Mouse (Mus musculus) liver, embryonic 15.5 days (tissue): Measurements from ENCODE around the gene Rrp7a. TPM values are rescaled to one million over a fixed set of nuclear protein-coding genes. Genes with fewer than 3 reads are reported as not detected.

Source experiments
- ATAC-seq: fragments of 200-750 bp; cut with Nextera tagmentation; 2 replicates; pipeline ENCODE4 v1.8.0; 2017; ENCODE audit warnings: moderate number of reproducible peaks, mild to moderate bottlenecking, moderate library complexity; ENCODE audit not compliant: insufficient read depth
- H3K27ac ChIP-seq: fragments of 300-500 bp; sonication (generic); replicated peaks from 2 replicates; pipeline ENCODE4 v1.5.1; 2015; ENCODE audit warnings: mild to moderate bottlenecking, inconsistent platforms
- H3K27me3 ChIP-seq: fragments of 300-500 bp; sonication (generic); 2 replicates; pipeline ENCODE4 v1.6.1; 2015; ENCODE audit warnings: mild to moderate bottlenecking, inconsistent platforms
- H3K36me3 ChIP-seq: fragments of 300-500 bp; sonication (generic); replicated peaks from 2 replicates; pipeline ENCODE4 v1.6.1; 2015; ENCODE audit warnings: moderate library complexity, mild to moderate bottlenecking, inconsistent platforms
- H3K4me1 ChIP-seq: fragments of 300-500 bp; sonication (generic); replicated peaks from 2 replicates; pipeline ENCODE4 v1.6.1; 2015; ENCODE audit warnings: inconsistent platforms
- H3K4me2 ChIP-seq: fragments of 300-500 bp; sonication (generic); 2 replicates; pipeline ENCODE4 v1.6.1; 2015; ENCODE audit warnings: moderate library complexity, mild to moderate bottlenecking, inconsistent platforms
- H3K4me3 ChIP-seq: fragments of 300-500 bp; sonication (generic); replicated peaks from 2 replicates; pipeline ENCODE4 v1.5.1; 2015; ENCODE audit warnings: mild to moderate bottlenecking, inconsistent platforms
- H3K9ac ChIP-seq: fragments of 300-500 bp; sonication (generic); 2 replicates; pipeline ENCODE4 v1.6.1; 2015; ENCODE audit warnings: moderate library complexity, mild to moderate bottlenecking, inconsistent platforms
- H3K9me3 ChIP-seq: fragments of 300-500 bp; sonication (generic); replicated peaks from 2 replicates; pipeline ENCODE4 v1.6.1; 2016; ENCODE audit warnings: inconsistent platforms
- WGBS: fragments of 180-500 bp; shearing (Covaris S2); methylation state at CpG from one replicate; pipeline ENCODE4 v1.1.7; 2015; ENCODE audit warnings: mixed read lengths; ENCODE audit not compliant: insufficient replicate concordance; 5-methylcytosine and 5-hydroxymethylcytosine counted together
- polyA plus RNA-seq: library from polyadenylated mRNA; unstranded; fragments of >200 nt; fragmentation: Nextera tagmentation; extraction: Ambion mirVana; gene quantifications from 2 replicates; pipeline ENCODE4 v1.2.1, GENCODE M21; 2015

Rrp7a gene
- polyA plus RNA-seq, 1 experiment from 2014 or later = 22.0 TPM

DNA sequence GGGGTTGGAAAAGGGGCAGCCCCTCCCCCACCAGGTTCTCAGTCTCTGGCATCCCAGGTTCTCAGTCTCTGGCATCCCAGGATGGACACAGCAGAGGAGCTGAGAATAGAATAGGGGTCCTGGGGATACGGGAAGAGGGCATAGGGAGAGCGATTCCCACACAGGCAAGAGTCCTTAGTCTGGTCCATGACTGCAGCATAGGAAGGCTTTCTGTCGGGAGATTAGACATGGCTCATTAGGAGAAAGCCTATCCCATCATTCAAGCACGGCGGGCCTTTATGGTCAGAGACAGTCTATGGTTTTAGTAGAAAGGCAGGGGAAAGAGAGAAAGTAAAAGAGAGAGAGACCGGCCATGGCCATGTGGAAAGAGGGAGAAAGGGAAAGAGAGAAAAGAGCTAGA, 14.8 kb downstream of the Rrp7a start:
- no peak overlapping the region for H3K9ac ChIP-seq
- no peaks in the 10 kb centered on the region for H3K36me3 ChIP-seq
- 75% methylated on average over 6 of the region's 6 CpGs for WGBS
- H3K4me1 ChIP-seq = peaks cover 2% of the 10 kb centered on the region; the same call in 1 of the 2 replicates
- ATAC-seq = no peak
- no peak overlapping the region for H3K4me3 ChIP-seq
- no peaks in the 10 kb centered on the region for H3K9me3 ChIP-seq
- H3K4me2 ChIP-seq = no peak overlapping the region
- no peaks in the 10 kb centered on the region for H3K27me3 ChIP-seq
- no peak overlapping the region for H3K27ac ChIP-seq

DNA sequence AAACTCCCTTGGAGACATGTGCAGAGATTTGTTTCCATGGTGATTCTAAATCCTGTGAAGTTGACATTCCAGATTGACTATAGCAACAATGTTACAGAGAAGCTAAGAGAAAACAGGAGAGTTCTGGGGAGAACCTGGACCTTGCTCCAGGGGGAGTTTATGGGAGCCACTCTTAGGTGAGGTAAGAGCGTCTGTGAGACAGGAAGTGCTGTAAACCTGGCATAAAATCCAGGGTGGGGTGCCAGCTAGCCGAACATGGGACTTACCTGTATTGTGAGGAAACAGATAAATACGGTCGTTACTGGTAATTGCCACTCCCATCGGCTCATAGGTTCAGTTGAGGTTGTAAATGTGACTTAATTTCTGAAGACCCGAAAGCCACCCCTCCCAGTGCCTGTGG, 16.2 kb downstream of the Rrp7a start:
- H3K27ac ChIP-seq = no peak overlapping the region
- H3K27me3 ChIP-seq = no peaks in the 10 kb centered on the region
- no peaks in the 10 kb centered on the region for H3K9me3 ChIP-seq
- H3K36me3 ChIP-seq = no peaks in the 10 kb centered on the region
- H3K4me3 ChIP-seq = no peak overlapping the region
- WGBS = 71% methylated on average over 6 of the region's 6 CpGs
- ATAC-seq = no peak
- no peak overlapping the region for H3K4me2 ChIP-seq
- no peaks in the 10 kb centered on the region for H3K4me1 ChIP-seq
- no peak overlapping the region for H3K9ac ChIP-seq

DNA sequence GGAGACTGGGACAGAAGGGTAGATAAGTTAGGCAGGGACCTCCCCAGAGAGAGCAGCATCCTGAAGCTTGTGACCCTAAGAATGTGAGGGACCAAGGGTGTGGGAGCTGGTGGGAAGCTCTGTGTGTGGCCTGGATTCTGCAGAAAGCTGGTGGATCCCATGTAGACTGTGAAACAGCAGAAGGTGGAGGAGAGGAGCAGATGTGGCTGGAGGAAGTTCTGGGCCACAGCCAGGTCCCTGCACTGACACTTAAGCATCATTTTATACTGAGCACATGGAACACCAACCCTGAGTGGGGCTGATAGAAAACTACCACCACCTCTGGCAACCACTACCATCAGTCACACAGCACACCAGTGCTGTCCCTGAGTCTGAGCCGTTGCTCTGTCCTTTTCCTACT, 19.5 kb downstream of the Rrp7a start:
- no peaks in the 10 kb centered on the region for H3K9me3 ChIP-seq
- H3K4me1 ChIP-seq = peaks cover 17% of the 10 kb centered on the region
- H3K36me3 ChIP-seq = no peaks in the 10 kb centered on the region
- WGBS = 59% methylated on average over 1 of the region's 1 CpGs
- H3K27me3 ChIP-seq = peaks cover 14% of the 10 kb centered on the region
- ATAC-seq = no peak
- H3K27ac ChIP-seq = no peak overlapping the region
- H3K4me2 ChIP-seq = no peak overlapping the region
- H3K4me3 ChIP-seq = no peak overlapping the region
- H3K9ac ChIP-seq = no peak overlapping the region

DNA sequence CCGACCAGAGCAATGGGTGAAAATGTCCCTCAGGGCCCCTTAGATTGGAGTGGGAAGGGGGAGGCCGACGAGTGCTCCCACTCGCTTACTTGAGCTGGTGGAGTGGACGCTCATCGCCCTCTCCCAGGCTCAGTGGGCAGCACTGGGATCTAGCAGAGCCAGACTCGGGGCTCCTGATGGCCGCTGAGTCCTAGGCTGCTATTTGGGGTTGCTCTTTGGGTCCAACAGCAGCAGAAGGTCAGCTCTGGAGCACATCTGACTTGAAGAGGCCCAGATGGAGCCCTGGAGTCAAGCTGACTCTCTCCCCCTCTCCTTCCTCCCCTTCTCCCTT, 22.3 kb downstream of the Rrp7a start:
- WGBS = under 1% methylated on average over 8 of the region's 8 CpGs
- Histone ChIP-seq H3K9me3 (no peaks in the 10 kb centered on the region), H3K27ac (peak overlapping the region; percentile 64), H3K4me2 (peak overlapping the region; percentile 90), H3K27me3 (peaks cover 18% of the 10 kb centered on the region), H3K4me3 (peak overlapping the region; percentile 65), H3K9ac (peak overlapping the region; percentile 70), H3K4me1 (peaks cover 17% of the 10 kb centered on the region), H3K36me3 (no peaks in the 10 kb centered on the region)
- no peak for ATAC-seq

DNA sequence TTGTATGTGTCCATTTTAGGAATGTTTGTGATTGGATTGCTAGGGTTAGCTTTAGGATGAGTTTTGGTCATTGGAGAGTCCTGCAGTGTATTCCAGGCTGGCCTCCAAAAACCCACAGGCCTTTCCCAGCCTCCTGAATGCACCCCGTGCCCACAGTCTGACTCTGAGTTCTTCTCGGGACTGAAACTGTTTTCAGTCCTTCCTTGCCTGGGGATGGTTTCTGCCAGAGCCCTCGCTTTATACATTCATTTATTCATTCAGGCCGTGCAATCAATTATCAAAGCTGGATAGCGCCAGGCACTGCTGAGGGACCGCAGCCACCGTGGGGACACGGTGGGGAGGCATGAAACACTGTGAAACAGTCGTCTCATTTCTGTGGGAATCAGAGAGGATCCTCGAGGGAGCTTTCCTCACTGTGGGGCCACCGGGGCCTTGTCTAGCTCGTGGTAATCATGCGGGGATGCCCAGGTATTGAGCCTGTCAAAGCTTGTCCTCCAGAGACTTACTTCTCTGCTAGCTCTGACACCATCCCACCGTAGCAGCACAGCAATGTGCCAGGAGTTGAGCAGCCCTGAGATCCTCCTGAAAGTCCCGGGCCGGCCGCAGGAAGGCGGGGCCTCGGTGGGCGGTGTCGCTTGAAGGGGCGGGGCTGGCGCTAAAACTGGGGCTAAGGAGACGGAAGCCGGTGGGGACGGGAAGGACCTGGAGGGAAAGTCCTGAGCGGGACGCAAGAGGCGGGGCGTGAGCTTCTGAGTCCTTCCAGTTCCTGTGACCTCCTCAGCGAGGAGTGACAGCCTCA, 22.9 kb downstream of the Rrp7a start:
- Histone ChIP-seq H3K36me3 (no peaks in the 10 kb centered on the region), H3K4me3 (peak overlapping the region; percentile 65), H3K9me3 (no peaks in the 10 kb centered on the region), H3K4me2 (peak overlapping the region; percentile 90), H3K9ac (peak overlapping the region; percentile 70), H3K4me1 (peaks cover 17% of the 10 kb centered on the region), H3K27me3 (peaks cover 20% of the 10 kb centered on the region), H3K27ac (peak overlapping the region; percentile 64)
- WGBS = 6% methylated on average over 31 of the region's 31 CpGs
- peak; percentile 90 for ATAC-seq

DNA sequence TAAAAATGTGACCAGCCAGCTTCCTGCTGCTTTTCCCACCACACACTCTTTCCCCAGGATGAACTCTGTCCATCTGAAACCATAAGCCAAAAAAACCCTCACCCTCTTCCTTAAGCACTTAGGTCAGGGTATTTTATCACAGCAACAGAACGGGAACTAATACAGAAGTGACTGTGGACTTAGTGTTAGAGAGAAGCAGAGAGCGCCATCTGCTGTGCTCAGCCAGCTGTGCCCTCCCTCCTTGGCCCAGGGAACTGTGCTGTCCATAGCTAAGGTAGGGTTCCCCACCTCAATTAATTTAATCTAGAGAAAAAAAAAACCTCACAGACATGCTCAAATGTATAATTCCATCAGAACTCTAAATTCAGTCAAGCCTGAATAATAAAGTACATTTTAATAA, 26.7 kb downstream of the Rrp7a start:
- 29% methylated on average over 2 of the region's 2 CpGs for WGBS
- Histone ChIP-seq H3K9ac (no peak overlapping the region), H3K36me3 (no peaks in the 10 kb centered on the region), H3K4me1 (peaks cover 17% of the 10 kb centered on the region), H3K27me3 (peaks cover 21% of the 10 kb centered on the region), H3K27ac (no peak overlapping the region), H3K4me2 (no peak overlapping the region), H3K4me3 (no peak overlapping the region), H3K9me3 (no peaks in the 10 kb centered on the region)
- no peak for ATAC-seq

DNA sequence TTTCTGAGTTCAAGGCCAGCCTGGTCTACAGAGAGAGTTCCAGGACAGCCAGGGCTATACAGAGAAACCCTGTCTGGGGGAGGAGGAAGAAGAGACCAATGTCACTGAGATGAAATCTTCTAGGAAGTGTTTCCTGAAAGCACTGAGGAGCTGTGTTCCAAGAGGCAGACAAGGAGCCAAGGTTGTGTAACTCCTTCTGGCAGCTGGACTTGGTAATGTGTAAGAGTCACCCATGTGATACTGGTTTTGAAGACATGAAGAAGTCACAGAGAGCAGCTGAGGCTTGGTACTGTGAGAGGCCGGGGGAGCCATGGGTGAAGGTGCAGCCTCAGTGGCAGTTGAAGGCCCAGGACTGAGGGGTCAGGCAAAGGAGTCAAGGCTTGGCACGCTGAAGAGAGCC, 28.9 kb downstream of the Rrp7a start:
- H3K27ac ChIP-seq = no peak overlapping the region
- H3K4me2 ChIP-seq = no peak overlapping the region
- ATAC-seq = no peak
- peaks cover 5% of the 10 kb centered on the region for H3K4me1 ChIP-seq
- H3K27me3 ChIP-seq = peaks cover 27% of the 10 kb centered on the region
- H3K9me3 ChIP-seq = no peaks in the 10 kb centered on the region
- 57% methylated on average over 2 of the region's 2 CpGs for WGBS
- H3K9ac ChIP-seq = no peak overlapping the region
- no peak overlapping the region for H3K4me3 ChIP-seq
- H3K36me3 ChIP-seq = no peaks in the 10 kb centered on the region

DNA sequence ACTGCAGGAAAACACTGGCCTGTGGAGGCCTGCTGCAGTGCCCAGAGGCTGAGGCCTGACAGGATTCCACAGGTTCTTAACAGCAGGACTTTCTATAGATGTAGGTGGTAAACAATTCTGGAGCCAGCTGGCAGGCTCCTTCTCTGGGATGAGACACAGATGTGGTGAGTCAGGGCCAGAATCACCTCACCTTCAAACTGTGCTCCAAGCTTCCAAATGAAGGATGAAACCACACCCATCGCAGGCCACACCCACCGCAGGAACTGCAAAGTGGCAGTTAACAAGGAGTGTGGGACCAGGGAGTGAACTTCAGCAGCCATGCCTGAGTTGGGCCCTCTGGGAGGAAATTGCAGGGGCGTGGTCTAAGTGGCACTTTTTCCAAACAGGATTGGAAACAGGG, 31.7 kb downstream of the Rrp7a start:
- peaks cover 21% of the 10 kb centered on the region for H3K27me3 ChIP-seq
- H3K4me1 ChIP-seq = peaks cover 25% of the 10 kb centered on the region
- no peak overlapping the region for H3K27ac ChIP-seq
- H3K36me3 ChIP-seq = no peaks in the 10 kb centered on the region
- no peaks in the 10 kb centered on the region for H3K9me3 ChIP-seq
- no peak overlapping the region for H3K4me3 ChIP-seq
- H3K4me2 ChIP-seq = no peak overlapping the region
- no peak overlapping the region for H3K9ac ChIP-seq
- no peak for ATAC-seq
- WGBS = 27% methylated on average over 3 of the region's 3 CpGs

DNA sequence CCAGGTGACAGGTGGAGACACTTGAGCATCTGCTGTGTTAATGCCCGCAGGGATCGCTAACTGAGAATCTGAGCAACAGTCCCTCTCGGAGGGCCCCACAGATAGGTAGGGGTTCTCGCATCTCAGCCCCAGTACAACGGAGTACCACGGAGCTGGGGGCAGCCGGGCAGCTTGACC, 33.3 kb downstream of the Rrp7a start, which contains the start of gene Serhl:
Gene Serhl (plus strand): TSS at position 78 of the 177 bp plus-strand sequence.
- H3K4me3 ChIP-seq = no peak within 1 kb of the TSS

DNA sequence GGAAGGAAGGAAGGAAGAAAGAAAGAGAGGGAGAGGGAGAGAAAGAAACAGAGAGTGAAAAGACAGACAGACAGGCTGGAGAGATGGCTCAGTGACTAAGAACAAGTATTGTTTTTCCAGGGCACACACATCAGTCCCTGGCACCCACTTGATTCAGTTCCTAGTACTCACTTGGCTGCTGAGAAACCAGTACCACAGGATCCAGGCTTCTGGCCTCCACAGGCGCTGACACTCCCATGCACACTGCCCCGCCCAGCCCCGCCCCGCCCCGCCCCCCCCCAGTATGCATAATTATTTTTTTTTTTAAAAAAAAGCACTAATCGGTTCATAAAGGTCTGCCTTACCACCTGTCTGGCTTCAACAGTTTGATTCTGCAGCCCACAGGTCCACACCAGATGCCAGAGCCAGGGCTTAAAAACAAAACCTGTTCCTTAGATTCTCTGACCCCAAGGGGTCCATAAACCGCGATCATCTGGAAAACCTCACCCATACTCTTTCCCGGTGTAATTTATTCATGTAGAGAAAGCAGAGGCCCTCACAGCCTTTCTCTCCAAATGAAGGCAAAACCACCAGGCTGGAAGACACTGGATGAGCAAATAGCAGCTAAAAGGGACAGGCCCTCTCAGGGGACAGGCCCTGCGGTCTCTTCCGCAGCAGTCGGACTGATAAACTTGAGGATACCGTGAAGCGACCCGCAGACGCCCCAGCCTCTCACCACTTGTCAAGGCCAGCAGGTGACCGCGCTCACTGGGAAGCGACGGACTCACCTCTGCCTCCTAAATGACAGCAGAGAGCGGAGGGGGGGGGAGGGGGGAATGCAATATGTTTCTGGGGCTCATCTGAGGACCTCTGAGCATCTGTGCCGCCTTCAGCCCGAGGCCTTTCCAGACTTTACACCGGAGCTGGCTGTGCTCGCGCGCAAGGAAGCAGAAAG, 33.8 kb downstream of the Rrp7a start:
- H3K27me3 ChIP-seq = peaks cover 25% of the 10 kb centered on the region
- no peaks in the 10 kb centered on the region for H3K9me3 ChIP-seq
- no peaks in the 10 kb centered on the region for H3K36me3 ChIP-seq
- no peak overlapping the region for H3K27ac ChIP-seq
- H3K4me1 ChIP-seq = peaks cover 28% of the 10 kb centered on the region
- WGBS = 11% methylated on average over 27 of the region's 27 CpGs
- H3K4me2 ChIP-seq = peak overlapping the region; percentile 42; the same call in 1 of the 2 replicates
- no peak for ATAC-seq
- no peak overlapping the region for H3K9ac ChIP-seq
- H3K4me3 ChIP-seq = no peak overlapping the region

More for the DNA sequence above, 33.3 kb downstream of the Rrp7a start, which contains the start of gene Serhl:
- Histone ChIP-seq H3K27ac (no peak within 1 kb of the TSS), H3K4me2 (peak within 1 kb of the TSS; percentile 42; the same call in 1 of the 2 replicates), H3K9me3 (no peaks in the 10 kb centered on the region), H3K27me3 (peaks cover 23% of the 10 kb centered on the region), H3K36me3 (no peaks in the 10 kb centered on the region), H3K4me1 (peaks cover 28% of the 10 kb centered on the region), H3K9ac (no peak within 1 kb of the TSS)
- WGBS = 39% methylated on average over 7 of the region's 7 CpGs
- no peak for ATAC-seq

DNA sequence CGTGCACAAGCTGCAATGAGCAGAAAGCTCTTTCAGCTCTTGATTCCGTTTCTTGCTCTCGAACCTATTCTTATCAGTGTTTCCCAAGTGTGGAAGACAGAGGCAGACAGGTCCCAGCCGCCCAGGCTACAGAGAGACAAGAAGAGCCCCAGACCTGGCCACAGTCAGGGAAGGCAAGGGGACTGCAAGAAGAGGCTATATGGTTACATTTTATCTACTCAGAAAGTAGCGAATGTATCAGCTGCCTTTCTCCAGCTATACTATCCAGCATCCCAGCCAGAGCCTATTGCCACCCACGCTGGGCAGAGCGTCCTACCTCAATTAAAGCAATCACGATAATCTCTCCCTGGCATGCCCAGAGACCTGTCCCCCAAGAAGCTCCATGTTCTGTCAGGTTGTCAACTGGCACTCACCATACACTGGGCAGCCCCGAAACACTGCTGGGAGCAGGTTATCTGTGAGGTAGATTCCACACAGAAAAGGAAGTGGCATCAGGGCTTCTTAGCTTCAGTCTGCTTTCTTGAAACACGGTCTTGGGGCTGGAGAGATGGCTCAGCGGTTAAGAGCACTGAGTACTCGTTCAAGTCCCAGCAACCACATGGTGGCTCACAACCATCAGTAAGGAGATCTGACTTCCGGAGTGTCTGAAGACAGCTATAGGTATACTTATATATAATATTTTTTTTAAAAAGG, 35.8 kb downstream of the Rrp7a start:
- WGBS = 38% methylated on average over 13 of the region's 13 CpGs
- H3K27me3 ChIP-seq = peaks cover 25% of the 10 kb centered on the region
- ATAC-seq = no peak

More for the DNA sequence above, 35.8 kb downstream of the Rrp7a start:
- no peaks in the 10 kb centered on the region for H3K9me3 ChIP-seq
- H3K4me3 ChIP-seq = no peak overlapping the region
- H3K4me1 ChIP-seq = peaks cover 28% of the 10 kb centered on the region
- no peak overlapping the region for H3K9ac ChIP-seq
- H3K36me3 ChIP-seq = no peaks in the 10 kb centered on the region
- no peak overlapping the region for H3K27ac ChIP-seq
- no peak overlapping the region for H3K4me2 ChIP-seq
